Mouse (Mus musculus) midbrain, embryonic 11.5 days (tissue): ENCODE results near the gene Camta2. TPM values are rescaled to one million over a fixed set of nuclear protein-coding genes. Genes with fewer than 3 reads are reported as not detected.
A peak's percentile ranks its signal among the peaks of the same experiment; 100 is the strongest.

ENCODE experiments used
- ATAC-seq: fragments of 200-750 bp; cut with Nextera tagmentation; 2 replicates; pipeline ENCODE4 v1.8.0; 2017; ENCODE audit warnings: moderate TSS enrichment, moderate library complexity; ENCODE audit not compliant: low FRiP score
- DNase-seq: peaks from one replicate; pipeline ENCODE4 v3.0.0; 2015; ENCODE audit warnings: low spot score; ENCODE audit errors: missing footprints
- H3K27ac ChIP-seq: fragments of 300-500 bp; sonication (generic); 2 replicates; pipeline ENCODE4 v1.5.1; 2014; ENCODE audit warnings: low read depth, low read length
- H3K27me3 ChIP-seq: fragments of 300-500 bp; sonication (generic); 2 replicates; pipeline ENCODE4 v1.6.1; 2014; ENCODE audit warnings: mild to moderate bottlenecking, low read length, moderate library complexity, mixed read lengths; ENCODE audit not compliant: control insufficient read depth, insufficient read depth
- H3K36me3 ChIP-seq: fragments of 300-500 bp; sonication (generic); 2 replicates; pipeline ENCODE4 v1.6.1; 2014; ENCODE audit warnings: mild to moderate bottlenecking, low read length, moderate library complexity, mixed read lengths; ENCODE audit not compliant: control insufficient read depth, insufficient read depth
- H3K4me1 ChIP-seq: fragments of 300-500 bp; sonication (generic); 2 replicates; pipeline ENCODE4 v1.6.1; 2014; ENCODE audit warnings: low read length; ENCODE audit not compliant: control insufficient read depth, insufficient read depth
- H3K4me2 ChIP-seq: fragments of 300-500 bp; sonication (generic); 2 replicates; pipeline ENCODE4 v1.6.1; 2014; ENCODE audit warnings: mild to moderate bottlenecking, moderate library complexity
- H3K4me3 ChIP-seq: fragments of 300-500 bp; sonication (generic); 2 replicates; pipeline ENCODE4 v1.5.1; 2014; ENCODE audit warnings: low read depth, low read length
- H3K9ac ChIP-seq: fragments of 300-500 bp; sonication (generic); 2 replicates; pipeline ENCODE4 v1.6.1; 2014; ENCODE audit warnings: low read length
- H3K9me3 ChIP-seq: fragments of 300-500 bp; sonication (generic); 2 replicates; pipeline ENCODE4 v1.6.1; 2016; ENCODE audit warnings: low read length; ENCODE audit not compliant: control insufficient read depth
- WGBS: fragments of 180-500 bp; shearing (Covaris S2); extraction: QIAGEN DNeasy Blood & Tissue Kit; methylation state at CpG from one replicate; pipeline ENCODE4 v1.1.7; 2014; 5-methylcytosine and 5-hydroxymethylcytosine counted together
- polyA plus RNA-seq: library from polyadenylated mRNA; unstranded; fragments of >200 nt; fragmentation: Nextera tagmentation; extraction: Ambion mirVana; gene quantifications from 2 replicates; pipeline ENCODE4 v1.2.1, GENCODE M21; 2014

Camta2 gene
- polyA plus RNA-seq, 1 experiment from 2014 or later, result 6.7 TPM

- no peak overlapping the region for H3K27ac ChIP-seq
- WGBS, result 84% methylated on average over 8 of the region's 8 CpGs
- ATAC-seq (no peak), DNase-seq (no peak)
- H3K4me2 ChIP-seq, result no peak overlapping the region
- H3K36me3 ChIP-seq, result peaks cover 26% of the 10 kb centered on the region
- no peak overlapping the region for H3K4me3 ChIP-seq
- peaks cover 31% of the 10 kb centered on the region for H3K4me1 ChIP-seq
- no peak overlapping the region for H3K9ac ChIP-seq
- H3K27me3 ChIP-seq, result no peaks in the 10 kb centered on the region
- no peaks in the 10 kb centered on the region for H3K9me3 ChIP-seq
Observed at GRCm38 (mm10) chr11:70649185-70649734, 38.6 kb downstream of the Camta2 start.

- H3K4me1 ChIP-seq, result peaks cover 31% of the 10 kb centered on the region
- ATAC-seq (no peak), DNase-seq (no peak)
- no peaks in the 10 kb centered on the region for H3K9me3 ChIP-seq
- no peak overlapping the region for H3K9ac ChIP-seq
- WGBS, result 88% methylated on average over 4 of the region's 4 CpGs
- H3K4me2 ChIP-seq, result peak overlapping the region; percentile 99; the same call in 1 of the 2 replicates
- H3K27me3 ChIP-seq, result no peaks in the 10 kb centered on the region
- peaks cover 26% of the 10 kb centered on the region for H3K36me3 ChIP-seq
- no peak overlapping the region for H3K27ac ChIP-seq
- peak overlapping the region; percentile 72; the same call in 1 of the 2 replicates for H3K4me3 ChIP-seq
Observed at GRCm38 (mm10) chr11:70648512-70648911, 39.4 kb downstream of the Camta2 start.

GRCm38 (mm10) chr11:70647716-70648420, 40.0 kb downstream of the Camta2 start:
- Histone ChIP-seq H3K4me1 (peaks cover 29% of the 10 kb centered on the region), H3K4me3 (peak overlapping the region; percentile 72), H3K36me3 (peaks cover 26% of the 10 kb centered on the region), H3K9ac (peak overlapping the region; percentile 78), H3K27me3 (no peaks in the 10 kb centered on the region), H3K9me3 (no peaks in the 10 kb centered on the region), H3K27ac (peak overlapping the region; percentile 88), H3K4me2 (peak overlapping the region; percentile 99)
- WGBS, result 4% methylated on average over 28 of the region's 28 CpGs
- DNase-seq (peak; percentile 88), ATAC-seq (peak; percentile 15)

GRCm38 (mm10) chr11:70646691-70647650, 40.9 kb downstream of the Camta2 start, which contains the start of the genes Rnf167 and Slc25a11:
TSS of gene Rnf167 (plus strand) at chr11:70647235.
TSS of gene Slc25a11 (minus strand) at chr11:70647479.
- Histone ChIP-seq H3K27me3 (no peaks in the 10 kb centered on the region), H3K36me3 (peaks cover 26% of the 10 kb centered on the region), H3K9me3 (no peaks in the 10 kb centered on the region), H3K9ac (peak within 1 kb of the TSS; percentile 78), H3K4me3 (peak within 1 kb of the TSS; percentile 72), H3K27ac (peak within 1 kb of the TSS; percentile 88), H3K4me2 (peak within 1 kb of the TSS; percentile 99), H3K4me1 (peaks cover 22% of the 10 kb centered on the region)
- under 1% methylated on average over 63 of the region's 63 CpGs for WGBS
- peak; percentile 91 for ATAC-seq
- peak; percentile 99 for DNase-seq

GRCm38 (mm10) chr11:70646259-70646555, 41.7 kb downstream of the Camta2 start:
- Histone ChIP-seq H3K4me3 (peak overlapping the region; percentile 72), H3K4me1 (peaks cover 22% of the 10 kb centered on the region), H3K27ac (peak overlapping the region; percentile 63; the same call in 1 of the 2 replicates), H3K36me3 (peaks cover 24% of the 10 kb centered on the region), H3K27me3 (no peaks in the 10 kb centered on the region), H3K9me3 (no peaks in the 10 kb centered on the region), H3K9ac (peak overlapping the region; percentile 75), H3K4me2 (peak overlapping the region; percentile 79)
- 29% methylated on average over 3 of the region's 3 CpGs for WGBS
- no peak for ATAC-seq
- DNase-seq, result no peak

- Histone ChIP-seq H3K36me3 (peaks cover 18% of the 10 kb centered on the region), H3K27me3 (no peaks in the 10 kb centered on the region), H3K4me1 (peaks cover 19% of the 10 kb centered on the region), H3K9ac (peak overlapping the region; percentile 75), H3K4me3 (peak overlapping the region; percentile 72), H3K27ac (no peak overlapping the region), H3K9me3 (no peaks in the 10 kb centered on the region), H3K4me2 (peak overlapping the region; percentile 79)
- WGBS, result 91% methylated on average over 12 of the region's 12 CpGs
- ATAC-seq (no peak), DNase-seq (no peak)
Observed at GRCm38 (mm10) chr11:70645461-70646258, 42.2 kb downstream of the Camta2 start.

- no peak overlapping the region for H3K27ac ChIP-seq
- no peak overlapping the region for H3K4me2 ChIP-seq
- no peak overlapping the region for H3K4me3 ChIP-seq
- H3K36me3 ChIP-seq, result peaks cover 16% of the 10 kb centered on the region
- H3K9ac ChIP-seq, result peak overlapping the region; percentile 10; the same call in 1 of the 2 replicates
- DNase-seq (no peak), ATAC-seq (no peak)
- no peaks in the 10 kb centered on the region for H3K27me3 ChIP-seq
- 95% methylated on average over 8 of the region's 8 CpGs for WGBS
- H3K4me1 ChIP-seq, result peaks cover 19% of the 10 kb centered on the region
- no peaks in the 10 kb centered on the region for H3K9me3 ChIP-seq
Observed at GRCm38 (mm10) chr11:70644564-70645103, 43.3 kb downstream of the Camta2 start.

GRCm38 (mm10) chr11:70643051-70643450, 44.9 kb downstream of the Camta2 start:
- ATAC-seq, result no peak
- Histone ChIP-seq H3K9me3 (no peaks in the 10 kb centered on the region), H3K4me2 (no peak overlapping the region), H3K4me1 (peaks cover 13% of the 10 kb centered on the region), H3K9ac (no peak overlapping the region), H3K27me3 (no peaks in the 10 kb centered on the region), H3K4me3 (no peak overlapping the region), H3K27ac (no peak overlapping the region), H3K36me3 (peaks cover 9% of the 10 kb centered on the region)
- 95% methylated on average over 6 of the region's 6 CpGs for WGBS
- DNase-seq, result no peak
